Mouse (Mus musculus) intestine, embryonic 15.5 days (tissue): ENCODE measurements around the gene Mettl26. TPM values are rescaled to one million over a fixed set of nuclear protein-coding genes. Genes with fewer than 3 reads are reported as not detected.

Experiments used
- ATAC-seq: fragments of 200-750 bp; cut with Nextera tagmentation; 2 replicates; pipeline ENCODE4 v1.8.0; 2017; ENCODE audit warnings: moderate TSS enrichment, moderate library complexity
- H3K27ac ChIP-seq: fragments of 300-500 bp; sonication (generic); 2 replicates; pipeline ENCODE4 v1.5.1; 2015; ENCODE audit warnings: mild to moderate bottlenecking, inconsistent platforms
- H3K27me3 ChIP-seq: fragments of 300-500 bp; sonication (generic); replicated peaks from 2 replicates; pipeline ENCODE4 v1.6.1; 2015; ENCODE audit warnings: inconsistent platforms
- H3K36me3 ChIP-seq: fragments of 300-500 bp; sonication (generic); 2 replicates; pipeline ENCODE4 v1.6.1; 2015; ENCODE audit warnings: inconsistent platforms
- H3K4me1 ChIP-seq: fragments of 300-500 bp; sonication (generic); replicated peaks from 2 replicates; pipeline ENCODE4 v1.6.1; 2015; ENCODE audit warnings: inconsistent platforms
- H3K4me2 ChIP-seq: fragments of 300-500 bp; sonication (generic); replicated peaks from 2 replicates; pipeline ENCODE4 v1.6.1; 2015; ENCODE audit warnings: mild to moderate bottlenecking, inconsistent platforms
- H3K4me3 ChIP-seq: fragments of 300-500 bp; sonication (generic); replicated peaks from 2 replicates; pipeline ENCODE4 v1.5.1; 2015; ENCODE audit warnings: inconsistent platforms
- H3K9ac ChIP-seq: fragments of 300-500 bp; sonication (generic); 2 replicates; pipeline ENCODE4 v1.6.1; 2015; ENCODE audit warnings: inconsistent platforms
- H3K9me3 ChIP-seq: fragments of 300-500 bp; sonication (generic); 2 replicates; pipeline ENCODE4 v1.6.1; 2016; ENCODE audit warnings: inconsistent platforms
- WGBS: fragments of 180-500 bp; shearing (Covaris S2); methylation state at CpG from one replicate; pipeline ENCODE4 v1.1.7; 2015; 5-methylcytosine and 5-hydroxymethylcytosine counted together
- polyA plus RNA-seq: library from polyadenylated mRNA; unstranded; fragments of >200 nt; fragmentation: Nextera tagmentation; extraction: Ambion mirVana; gene quantifications from 2 replicates; pipeline ENCODE4 v1.2.1, GENCODE M21; 2015

The Mettl26 gene
- polyA plus RNA-seq, 1 experiment from 2014 or later = 53.5 TPM

GRCm38 (mm10) chr17:25881691-25882090 lies 6.8 kb downstream of the Mettl26 start:
- peaks cover 11% of the 10 kb centered on the region for H3K4me1 ChIP-seq
- peaks cover 25% of the 10 kb centered on the region for H3K36me3 ChIP-seq
- H3K9ac ChIP-seq = no peak overlapping the region
- no peaks in the 10 kb centered on the region for H3K27me3 ChIP-seq
- 40% methylated on average over 4 of the region's 4 CpGs for WGBS
- H3K27ac ChIP-seq = no peak overlapping the region
- no peak overlapping the region for H3K4me3 ChIP-seq
- ATAC-seq = no peak
- no peak overlapping the region for H3K4me2 ChIP-seq
- H3K9me3 ChIP-seq = no peaks in the 10 kb centered on the region

DNA sequence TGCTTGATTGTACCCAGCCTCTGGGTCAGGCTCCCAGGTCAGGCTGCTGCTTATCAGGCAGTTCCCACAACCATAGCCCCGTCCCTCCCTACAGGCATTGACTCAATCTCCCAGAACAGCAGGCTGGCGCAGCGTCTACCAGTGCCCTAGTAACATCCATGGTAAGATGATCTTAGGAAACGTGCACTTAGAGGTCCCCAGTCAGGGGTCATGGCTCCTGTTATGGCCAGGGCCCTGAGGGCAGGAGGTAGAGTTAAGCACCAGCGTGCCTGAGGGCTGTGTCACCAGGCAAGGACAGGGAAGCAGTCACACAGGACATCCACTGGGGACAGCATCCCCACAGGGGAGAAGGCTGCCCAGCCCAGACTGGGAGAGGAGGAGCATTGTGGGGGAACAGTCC lies 7.4 kb downstream of the Mettl26 start:
- H3K36me3 ChIP-seq = peaks cover 25% of the 10 kb centered on the region
- H3K4me2 ChIP-seq = no peak overlapping the region
- no peaks in the 10 kb centered on the region for H3K27me3 ChIP-seq
- peaks cover 7% of the 10 kb centered on the region; the same call in 1 of the 2 replicates for H3K4me1 ChIP-seq
- H3K9ac ChIP-seq = no peak overlapping the region
- no peaks in the 10 kb centered on the region for H3K9me3 ChIP-seq
- no peak overlapping the region for H3K4me3 ChIP-seq
- H3K27ac ChIP-seq = no peak overlapping the region
- WGBS = 43% methylated on average over 5 of the region's 5 CpGs
- no peak for ATAC-seq

DNA sequence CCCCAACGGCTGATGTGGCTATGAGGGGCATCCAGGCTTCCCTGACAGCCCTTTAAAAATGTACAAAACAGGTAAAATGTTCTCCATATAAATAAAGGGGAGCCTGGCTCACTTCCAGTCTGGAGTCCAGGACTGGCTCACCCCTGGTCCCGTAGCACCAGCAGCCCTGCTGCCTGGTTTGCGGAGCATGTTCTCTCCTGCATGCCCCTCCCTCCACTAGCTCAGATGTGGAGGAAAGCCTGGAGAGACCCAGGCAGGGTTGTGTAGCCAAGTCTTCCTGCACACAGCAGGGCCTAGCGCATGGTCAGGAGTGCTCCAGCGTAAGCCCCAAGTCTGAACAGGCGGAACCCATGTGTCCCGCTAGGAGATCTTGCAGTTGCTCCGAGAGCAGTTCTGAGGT lies 8.4 kb downstream of the Mettl26 start:
- no peak for ATAC-seq
- peaks cover 21% of the 10 kb centered on the region for H3K36me3 ChIP-seq
- H3K9ac ChIP-seq = no peak overlapping the region

DNA sequence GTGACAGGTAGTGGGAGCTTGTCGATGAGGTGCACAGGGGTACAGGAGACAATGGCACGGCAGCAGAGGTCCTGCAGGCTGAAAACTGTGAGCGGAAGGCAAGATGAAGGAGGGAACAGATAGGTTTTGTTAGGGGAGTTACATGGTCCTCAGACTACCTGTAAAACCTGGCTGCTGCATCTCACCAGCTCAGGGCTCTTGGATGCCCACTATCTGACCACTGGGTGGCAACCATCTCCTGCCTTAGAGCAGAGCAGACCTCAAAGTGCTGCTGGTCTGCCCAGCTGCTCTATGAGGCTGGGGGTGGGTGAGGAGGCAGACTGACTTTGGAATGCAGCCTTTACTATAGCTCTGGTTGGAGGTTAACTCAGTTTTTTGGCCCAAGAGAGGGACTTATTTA lies 8.9 kb downstream of the Mettl26 start:
- Histone ChIP-seq H3K36me3 (peaks cover 18% of the 10 kb centered on the region), H3K9ac (no peak overlapping the region), H3K4me1 (peaks cover 7% of the 10 kb centered on the region; the same call in 1 of the 2 replicates), H3K9me3 (no peaks in the 10 kb centered on the region), H3K4me2 (no peak overlapping the region), H3K27me3 (no peaks in the 10 kb centered on the region), H3K27ac (no peak overlapping the region), H3K4me3 (no peak overlapping the region)
- ATAC-seq = no peak
- 93% methylated on average over 3 of the region's 3 CpGs for WGBS

More for the DNA sequence above, 8.4 kb downstream of the Mettl26 start:
- no peak overlapping the region for H3K27ac ChIP-seq
- 84% methylated on average over 8 of the region's 8 CpGs for WGBS
- peaks cover 7% of the 10 kb centered on the region; the same call in 1 of the 2 replicates for H3K4me1 ChIP-seq
- H3K4me2 ChIP-seq = no peak overlapping the region
- no peaks in the 10 kb centered on the region for H3K9me3 ChIP-seq
- H3K27me3 ChIP-seq = no peaks in the 10 kb centered on the region
- H3K4me3 ChIP-seq = no peak overlapping the region

DNA sequence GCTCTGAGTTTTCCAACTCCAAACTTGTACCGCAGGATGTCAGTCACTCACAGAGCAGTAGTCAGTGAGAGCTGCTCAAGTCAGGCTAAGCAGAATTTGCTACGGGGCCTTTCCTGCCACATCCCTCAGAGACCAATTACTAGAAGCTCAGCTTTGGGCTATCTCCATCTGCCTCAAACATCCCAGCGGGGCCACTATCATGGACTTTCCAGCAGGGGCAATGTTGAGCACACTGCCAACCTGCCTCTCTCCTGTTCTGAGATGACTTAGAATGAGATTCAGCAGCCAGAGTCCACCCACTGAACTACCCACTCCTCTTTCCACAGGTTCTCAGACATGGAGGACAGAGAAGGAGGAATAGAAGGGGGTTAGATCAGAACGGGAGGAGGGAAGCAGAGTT lies 10.8 kb downstream of the Mettl26 start:
- H3K4me1 ChIP-seq = peaks cover 4% of the 10 kb centered on the region; the same call in 1 of the 2 replicates
- no peak overlapping the region for H3K4me2 ChIP-seq
- H3K36me3 ChIP-seq = peaks cover 24% of the 10 kb centered on the region
- H3K4me3 ChIP-seq = no peak overlapping the region
- H3K27me3 ChIP-seq = no peaks in the 10 kb centered on the region
- 67% methylated on average over 4 of the region's 4 CpGs for WGBS
- H3K27ac ChIP-seq = no peak overlapping the region
- no peaks in the 10 kb centered on the region for H3K9me3 ChIP-seq
- H3K9ac ChIP-seq = no peak overlapping the region
- ATAC-seq = no peak

DNA sequence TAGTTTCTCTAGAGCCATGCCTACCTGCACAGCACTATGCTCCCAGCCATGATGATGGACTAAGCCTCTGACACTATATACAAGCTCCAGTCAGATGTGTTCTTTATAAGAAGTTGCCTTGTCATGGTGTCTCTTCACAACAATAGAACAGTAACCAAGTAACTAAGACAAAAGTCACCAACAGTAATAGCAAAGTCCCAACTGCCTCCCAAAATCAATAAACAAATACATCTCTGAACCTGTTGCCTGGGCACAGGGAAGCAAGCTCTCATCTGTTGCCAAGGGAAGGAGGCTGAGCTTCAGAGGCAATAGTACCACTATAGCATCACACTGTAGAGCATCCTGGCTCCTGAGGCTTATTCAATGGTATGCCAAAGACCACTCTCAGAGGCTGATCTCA lies 11.9 kb downstream of the Mettl26 start:
- peaks cover 24% of the 10 kb centered on the region for H3K36me3 ChIP-seq

DNA sequence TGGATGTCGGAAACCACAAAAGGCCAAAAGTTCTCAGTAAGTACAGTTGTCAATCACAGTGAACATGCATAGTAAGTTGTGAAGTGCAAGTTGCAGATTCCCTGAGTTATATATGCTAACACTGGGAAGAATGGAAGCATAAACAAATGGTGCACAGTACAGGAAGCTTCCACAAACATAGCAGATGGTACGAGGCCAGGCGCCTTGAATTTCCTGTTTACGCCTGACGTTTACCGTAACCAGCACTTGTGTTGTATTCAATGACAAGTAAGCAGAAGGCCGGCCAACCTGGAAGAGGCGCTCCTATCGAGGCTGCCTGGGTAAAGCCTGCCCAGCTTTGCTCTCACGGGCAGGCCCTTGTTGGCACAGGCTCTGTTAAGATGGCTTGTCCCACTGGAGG lies 12.6 kb downstream of the Mettl26 start:
- H3K4me1 ChIP-seq = no peaks in the 10 kb centered on the region
- H3K4me3 ChIP-seq = no peak overlapping the region
- no peaks in the 10 kb centered on the region for H3K27me3 ChIP-seq
- no peak overlapping the region for H3K4me2 ChIP-seq
- 0 out of 2 replicates have a peak overlapping the region, but pooled peaks have one; percentile 13 for H3K27ac ChIP-seq
- H3K9me3 ChIP-seq = no peaks in the 10 kb centered on the region
- no peak overlapping the region for H3K9ac ChIP-seq
- H3K36me3 ChIP-seq = peaks cover 24% of the 10 kb centered on the region
- WGBS = 67% methylated on average over 10 of the region's 10 CpGs
- no peak for ATAC-seq

More for the DNA sequence above, 11.9 kb downstream of the Mettl26 start:
- H3K27me3 ChIP-seq = no peaks in the 10 kb centered on the region
- H3K9me3 ChIP-seq = no peaks in the 10 kb centered on the region
- ATAC-seq = no peak
- H3K4me2 ChIP-seq = no peak overlapping the region
- H3K4me1 ChIP-seq = no peaks in the 10 kb centered on the region
- no peak overlapping the region for H3K9ac ChIP-seq
- H3K4me3 ChIP-seq = no peak overlapping the region
- H3K27ac ChIP-seq = no peak overlapping the region

DNA sequence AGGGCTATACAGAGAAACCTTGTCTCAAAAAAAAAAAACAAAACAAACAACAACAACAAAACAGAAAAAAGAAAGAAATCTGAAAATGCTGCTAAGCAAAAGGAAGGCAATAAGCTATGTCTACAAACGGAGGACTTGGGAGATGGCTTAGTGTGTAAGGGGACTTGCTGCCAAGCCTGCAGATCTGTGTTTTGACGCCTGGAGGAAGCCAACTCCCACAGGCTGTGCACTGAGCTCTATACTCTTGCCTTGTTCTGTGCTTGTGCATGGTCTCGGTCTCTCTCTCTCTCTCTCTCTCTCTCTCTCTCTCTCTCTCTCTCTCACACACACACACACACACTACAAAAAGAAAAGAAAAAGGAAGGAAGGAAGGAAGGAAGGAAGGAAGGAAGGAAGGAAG lies 14.0 kb downstream of the Mettl26 start:
- H3K27ac ChIP-seq = no peak overlapping the region
- H3K4me1 ChIP-seq = no peaks in the 10 kb centered on the region
- H3K27me3 ChIP-seq = no peaks in the 10 kb centered on the region
- no peak overlapping the region for H3K4me3 ChIP-seq
- no peak overlapping the region for H3K4me2 ChIP-seq
- H3K9me3 ChIP-seq = no peaks in the 10 kb centered on the region
- no peak overlapping the region for H3K9ac ChIP-seq
- 88% methylated on average over 3 of the region's 3 CpGs for WGBS
- no peak for ATAC-seq
- H3K36me3 ChIP-seq = peaks cover 11% of the 10 kb centered on the region; the same call in 1 of the 2 replicates

- H3K9ac ChIP-seq = no peak overlapping the region
- peak; percentile 78 for ATAC-seq
- no peaks in the 10 kb centered on the region for H3K4me1 ChIP-seq
- H3K36me3 ChIP-seq = peaks cover 6% of the 10 kb centered on the region; the same call in 1 of the 2 replicates
- no peaks in the 10 kb centered on the region for H3K9me3 ChIP-seq
- no peak overlapping the region for H3K27ac ChIP-seq
- no peak overlapping the region for H3K4me2 ChIP-seq
- 37% methylated on average over 2 of the region's 2 CpGs for WGBS
- no peaks in the 10 kb centered on the region for H3K27me3 ChIP-seq
- no peak overlapping the region for H3K4me3 ChIP-seq
These were observed 19.2 kb downstream of the Mettl26 start for GRCm38 (mm10) chr17:25893975-25894617.

GRCm38 (mm10) chr17:25895415-25895814 lies 20.5 kb downstream of the Mettl26 start:
- no peak for ATAC-seq
- Histone ChIP-seq H3K4me1 (no peaks in the 10 kb centered on the region), H3K27me3 (no peaks in the 10 kb centered on the region), H3K9me3 (no peaks in the 10 kb centered on the region), H3K9ac (no peak overlapping the region), H3K36me3 (no peaks in the 10 kb centered on the region; the same call in 1 of the 2 replicates), H3K4me2 (no peak overlapping the region), H3K4me3 (no peak overlapping the region), H3K27ac (no peak overlapping the region)
- WGBS = 54% methylated on average over 2 of the region's 2 CpGs

- H3K4me3 ChIP-seq = no peak overlapping the region
- ATAC-seq = no peak
- H3K27me3 ChIP-seq = no peaks in the 10 kb centered on the region
- no peaks in the 10 kb centered on the region for H3K9me3 ChIP-seq
- no peak overlapping the region for H3K9ac ChIP-seq
- 72% methylated on average over 12 of the region's 12 CpGs for WGBS
- H3K36me3 ChIP-seq = peaks cover 5% of the 10 kb centered on the region
- H3K27ac ChIP-seq = no peak overlapping the region
- no peak overlapping the region for H3K4me2 ChIP-seq
- no peaks in the 10 kb centered on the region for H3K4me1 ChIP-seq
These were observed 21.0 kb downstream of the Mettl26 start for GRCm38 (mm10) chr17:25895891-25896290.

DNA sequence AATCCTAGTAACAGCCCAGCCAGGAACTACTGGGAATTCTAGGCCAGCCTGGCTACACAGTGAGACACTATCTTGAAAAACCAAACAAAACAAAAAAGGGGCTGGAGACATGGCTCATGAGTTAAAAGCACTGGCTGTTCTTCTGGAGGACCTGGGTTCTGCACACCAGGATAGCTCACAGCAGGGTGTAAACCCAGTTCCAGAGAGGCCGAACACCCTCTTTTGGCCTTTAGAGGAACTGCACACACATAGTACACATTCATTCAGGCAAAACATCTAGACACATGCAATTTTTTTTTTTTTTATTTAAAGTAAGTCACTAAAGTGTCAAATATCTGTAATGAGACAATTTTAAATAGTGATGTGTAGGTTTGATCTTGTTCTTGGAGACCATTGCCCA lies 25.3 kb downstream of the Mettl26 start:
- 100% methylated on average over 1 of the region's 1 CpGs for WGBS

DNA sequence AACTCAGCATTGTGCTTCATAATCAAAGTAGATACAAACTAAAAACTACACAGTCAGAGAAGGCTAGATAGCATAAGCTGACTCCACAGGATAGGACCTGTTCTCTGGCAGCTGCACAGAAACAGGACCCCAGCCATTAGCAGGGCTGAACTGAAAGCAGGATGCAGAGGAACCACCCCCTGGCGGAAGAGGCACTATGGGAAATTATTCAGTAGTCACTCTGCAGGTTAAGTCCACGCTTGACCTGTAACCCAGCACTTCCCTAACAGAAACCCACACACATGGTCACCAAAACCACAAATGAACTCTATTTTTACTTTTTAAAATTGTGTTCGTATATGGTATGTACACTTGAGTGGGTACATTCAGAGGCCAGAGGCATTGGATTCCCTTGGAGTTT lies 28.2 kb downstream of the Mettl26 start:
- no peak overlapping the region for H3K4me3 ChIP-seq

More for the DNA sequence above, 25.3 kb downstream of the Mettl26 start:
- H3K27me3 ChIP-seq = no peaks in the 10 kb centered on the region
- peaks cover 5% of the 10 kb centered on the region for H3K36me3 ChIP-seq
- H3K27ac ChIP-seq = no peak overlapping the region
- no peak for ATAC-seq
- no peaks in the 10 kb centered on the region for H3K4me1 ChIP-seq
- no peaks in the 10 kb centered on the region for H3K9me3 ChIP-seq
- no peak overlapping the region for H3K9ac ChIP-seq
- H3K4me3 ChIP-seq = no peak overlapping the region
- H3K4me2 ChIP-seq = no peak overlapping the region

More for the DNA sequence above, 28.2 kb downstream of the Mettl26 start:
- ATAC-seq = no peak
- Histone ChIP-seq H3K27me3 (no peaks in the 10 kb centered on the region), H3K4me2 (no peak overlapping the region), H3K9ac (no peak overlapping the region), H3K4me1 (no peaks in the 10 kb centered on the region), H3K36me3 (peaks cover 5% of the 10 kb centered on the region), H3K27ac (no peak overlapping the region), H3K9me3 (no peaks in the 10 kb centered on the region)
- WGBS = 88% methylated on average over 3 of the region's 3 CpGs
